Mouse (Mus musculus): Measurements from ENCODE around the gene Rfx1. TPM values are rescaled to one million over a fixed set of nuclear protein-coding genes. Genes with fewer than 3 reads are reported as not detected.

Rfx1 gene
- polyA plus RNA-seq, 1 experiment from 2014 or later, result 7.5 TPM

DNA sequence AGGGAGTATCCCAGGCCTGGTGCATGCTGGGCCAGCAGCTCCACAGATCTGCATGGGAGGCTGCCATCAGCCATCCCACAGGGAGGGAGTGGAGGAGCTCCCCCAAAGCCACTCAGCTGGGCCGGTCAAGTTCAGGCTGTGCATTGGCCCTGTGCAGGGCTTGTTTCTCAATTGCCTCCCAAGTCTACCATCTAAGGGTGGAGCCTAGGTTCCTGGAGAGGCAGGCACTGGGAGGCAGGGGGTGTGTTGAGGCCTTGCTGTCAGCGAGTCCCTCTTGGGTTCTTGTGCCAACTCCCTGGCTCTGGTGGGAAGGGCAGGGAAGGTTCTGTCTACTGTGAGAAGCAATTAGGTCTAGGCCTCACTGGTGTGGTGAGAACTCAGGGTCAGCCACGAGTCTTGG is 5.3 kb downstream of the Rfx1 start:
- H3K9me3 ChIP-seq (replicated peaks; ENCODE audit: control insufficient read depth, low read length), result no peaks in the 10 kb centered on the region
- no peak overlapping the region for H3K4me2 ChIP-seq
- WGBS (ENCODE audit: insufficient replicate concordance), result 63% methylated on average over 3 of the region's 3 CpGs
- H3K9ac ChIP-seq (ENCODE audit: low read depth, low read length), result no peak overlapping the region
- H3K27ac ChIP-seq (ENCODE audit: low read depth, low read length), result no peak overlapping the region
- H3K27me3 ChIP-seq (ENCODE audit: control insufficient read depth, insufficient read depth, low read length), result no peaks in the 10 kb centered on the region
- ATAC-seq (replicated peaks; ENCODE audit: insufficient number of reproducible peaks, low FRiP score, low TSS enrichment), result no peak
- H3K4me3 ChIP-seq (ENCODE audit: low read depth, low read length), result no peak overlapping the region
- H3K4me1 ChIP-seq (ENCODE audit: control insufficient read depth, insufficient read depth, low read length), result peaks cover 31% of the 10 kb centered on the region
- H3K36me3 ChIP-seq (ENCODE audit: control insufficient read depth, insufficient read depth, low read length), result no peaks in the 10 kb centered on the region

DNA sequence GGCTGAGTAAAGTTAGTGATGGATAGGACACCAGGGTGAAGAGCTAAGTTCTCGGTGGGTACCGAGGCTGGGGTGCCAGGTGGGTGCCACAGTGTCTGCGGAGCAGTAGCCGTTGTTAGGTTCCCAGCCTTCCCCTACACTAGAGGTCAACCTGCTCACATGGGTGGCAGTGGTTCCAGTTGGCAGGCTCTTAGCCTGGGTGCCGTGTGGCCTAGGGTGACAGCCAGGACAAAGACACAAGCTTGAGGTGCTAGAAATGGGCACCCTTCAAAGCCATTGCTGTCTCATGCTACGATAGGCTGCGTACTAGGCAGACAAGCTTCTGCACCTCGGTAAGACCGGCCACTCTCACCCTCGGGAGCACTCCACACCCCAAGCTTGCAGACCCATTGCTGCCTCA is 5.7 kb downstream of the Rfx1 start:
- WGBS (ENCODE audit: insufficient replicate concordance), result 85% methylated on average over 10 of the region's 10 CpGs
- no peak overlapping the region for H3K27ac ChIP-seq (ENCODE audit: low read depth, low read length)
- no peak for ATAC-seq (replicated peaks; ENCODE audit: insufficient number of reproducible peaks, low FRiP score, low TSS enrichment)

GRCm38 (mm10) chr8:84073230-84073976 is 6.8 kb downstream of the Rfx1 start:
- Histone ChIP-seq H3K36me3 (ENCODE audit: control insufficient read depth, insufficient read depth, low read length) (no peaks in the 10 kb centered on the region), H3K4me1 (ENCODE audit: control insufficient read depth, insufficient read depth, low read length) (peaks cover 22% of the 10 kb centered on the region), H3K9me3 (replicated peaks; ENCODE audit: control insufficient read depth, low read length) (no peaks in the 10 kb centered on the region), H3K4me3 (ENCODE audit: low read depth, low read length) (no peak overlapping the region), H3K9ac (ENCODE audit: low read depth, low read length) (no peak overlapping the region), H3K4me2 (no peak overlapping the region), H3K27me3 (ENCODE audit: control insufficient read depth, insufficient read depth, low read length) (no peaks in the 10 kb centered on the region), H3K27ac (ENCODE audit: low read depth, low read length) (no peak overlapping the region)
- ATAC-seq (replicated peaks; ENCODE audit: insufficient number of reproducible peaks, low FRiP score, low TSS enrichment), result no peak
- 75% methylated on average over 10 of the region's 10 CpGs for WGBS (ENCODE audit: insufficient replicate concordance)

More for the DNA sequence above, 5.7 kb downstream of the Rfx1 start:
- no peak overlapping the region for H3K4me3 ChIP-seq (ENCODE audit: low read depth, low read length)
- peaks cover 31% of the 10 kb centered on the region for H3K4me1 ChIP-seq (ENCODE audit: control insufficient read depth, insufficient read depth, low read length)
- H3K9ac ChIP-seq (ENCODE audit: low read depth, low read length), result no peak overlapping the region
- H3K27me3 ChIP-seq (ENCODE audit: control insufficient read depth, insufficient read depth, low read length), result no peaks in the 10 kb centered on the region
- H3K9me3 ChIP-seq (replicated peaks; ENCODE audit: control insufficient read depth, low read length), result no peaks in the 10 kb centered on the region
- H3K36me3 ChIP-seq (ENCODE audit: control insufficient read depth, insufficient read depth, low read length), result no peaks in the 10 kb centered on the region
- no peak overlapping the region for H3K4me2 ChIP-seq

GRCm38 (mm10) chr8:84076412-84076811 is 9.8 kb downstream of the Rfx1 start:
- Histone ChIP-seq H3K4me1 (ENCODE audit: control insufficient read depth, insufficient read depth, low read length) (peaks cover 10% of the 10 kb centered on the region), H3K4me2 (no peak overlapping the region), H3K4me3 (ENCODE audit: low read depth, low read length) (no peak overlapping the region), H3K27ac (ENCODE audit: low read depth, low read length) (no peak overlapping the region), H3K9me3 (replicated peaks; ENCODE audit: control insufficient read depth, low read length) (no peaks in the 10 kb centered on the region), H3K27me3 (ENCODE audit: control insufficient read depth, insufficient read depth, low read length) (no peaks in the 10 kb centered on the region), H3K9ac (ENCODE audit: low read depth, low read length) (no peak overlapping the region), H3K36me3 (ENCODE audit: control insufficient read depth, insufficient read depth, low read length) (peaks cover 10% of the 10 kb centered on the region)
- 79% methylated on average over 1 of the region's 1 CpGs for WGBS (ENCODE audit: insufficient replicate concordance)
- ATAC-seq (replicated peaks; ENCODE audit: insufficient number of reproducible peaks, low FRiP score, low TSS enrichment), result no peak

- Histone ChIP-seq H3K27ac (ENCODE audit: low read depth, low read length) (no peak overlapping the region), H3K4me2 (no peak overlapping the region), H3K36me3 (ENCODE audit: control insufficient read depth, insufficient read depth, low read length) (peaks cover 10% of the 10 kb centered on the region), H3K9me3 (replicated peaks; ENCODE audit: control insufficient read depth, low read length) (no peaks in the 10 kb centered on the region), H3K4me3 (ENCODE audit: low read depth, low read length) (no peak overlapping the region), H3K27me3 (ENCODE audit: control insufficient read depth, insufficient read depth, low read length) (no peaks in the 10 kb centered on the region), H3K4me1 (ENCODE audit: control insufficient read depth, insufficient read depth, low read length) (peaks cover 7% of the 10 kb centered on the region), H3K9ac (ENCODE audit: low read depth, low read length) (no peak overlapping the region)
- ATAC-seq (replicated peaks; ENCODE audit: insufficient number of reproducible peaks, low FRiP score, low TSS enrichment), result no peak
- WGBS (ENCODE audit: insufficient replicate concordance), result 82% methylated on average over 3 of the region's 3 CpGs
These were observed 10.2 kb downstream of the Rfx1 start for GRCm38 (mm10) chr8:84076849-84077248.

GRCm38 (mm10) chr8:84079206-84079605 is 12.6 kb downstream of the Rfx1 start:
- Histone ChIP-seq H3K27ac (ENCODE audit: low read depth, low read length) (no peak overlapping the region), H3K9ac (ENCODE audit: low read depth, low read length) (no peak overlapping the region), H3K9me3 (replicated peaks; ENCODE audit: control insufficient read depth, low read length) (no peaks in the 10 kb centered on the region), H3K4me3 (ENCODE audit: low read depth, low read length) (no peak overlapping the region), H3K36me3 (ENCODE audit: control insufficient read depth, insufficient read depth, low read length) (peaks cover 23% of the 10 kb centered on the region), H3K4me2 (no peak overlapping the region), H3K4me1 (ENCODE audit: control insufficient read depth, insufficient read depth, low read length) (peaks cover 7% of the 10 kb centered on the region), H3K27me3 (ENCODE audit: control insufficient read depth, insufficient read depth, low read length) (no peaks in the 10 kb centered on the region)
- WGBS (ENCODE audit: insufficient replicate concordance), result 63% methylated on average over 5 of the region's 5 CpGs
- ATAC-seq (replicated peaks; ENCODE audit: insufficient number of reproducible peaks, low FRiP score, low TSS enrichment), result no peak

- WGBS (ENCODE audit: insufficient replicate concordance), result 35% methylated on average over 8 of the region's 8 CpGs
These were observed 17.2 kb downstream of the Rfx1 start for GRCm38 (mm10) chr8:84083829-84084241.

DNA sequence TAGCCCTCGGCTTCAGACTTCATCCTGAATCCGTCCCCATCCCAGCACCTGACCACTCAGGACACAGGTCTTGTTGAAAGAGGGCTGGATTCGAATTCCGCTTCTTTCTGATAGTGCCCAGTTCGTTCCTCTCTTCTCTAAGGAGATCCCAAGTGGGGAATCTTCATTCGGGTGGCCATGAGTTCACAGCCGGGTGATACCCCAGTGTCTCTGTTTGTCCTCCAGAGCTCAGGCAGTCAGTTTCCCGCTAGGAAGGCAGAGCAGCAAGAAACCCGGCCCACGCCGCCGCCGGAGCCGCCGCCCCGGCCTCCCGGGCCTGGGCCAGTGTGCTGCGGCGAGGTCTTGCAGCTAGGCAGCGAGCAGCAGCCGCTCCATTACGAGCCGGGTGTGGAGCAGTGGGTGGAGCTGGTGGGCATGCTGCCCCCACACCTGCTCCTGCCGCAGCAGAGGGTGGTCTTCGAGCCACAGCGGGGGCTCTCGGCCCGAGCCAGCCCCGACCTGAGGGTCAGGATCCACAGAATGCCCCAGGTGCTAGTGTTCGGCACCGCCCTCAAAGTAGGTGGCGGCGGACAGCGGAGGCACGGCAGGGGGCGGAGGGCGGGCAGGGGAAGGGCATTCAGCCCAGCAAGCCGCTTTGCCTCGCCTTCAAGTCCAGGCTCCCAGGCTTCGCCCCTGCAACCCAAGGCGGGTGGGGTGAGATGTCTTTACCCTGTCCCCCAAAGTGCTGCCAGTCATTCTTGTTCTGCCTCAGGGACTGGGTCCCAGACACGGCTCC is 17.9 kb downstream of the Rfx1 start:
- 0 out of 2 replicates have a peak overlapping the region, but pooled peaks have one; percentile 24 for H3K9ac ChIP-seq (ENCODE audit: low read depth, low read length)
- H3K36me3 ChIP-seq (ENCODE audit: control insufficient read depth, insufficient read depth, low read length), result peaks cover 32% of the 10 kb centered on the region
- 49% methylated on average over 42 of the region's 42 CpGs for WGBS (ENCODE audit: insufficient replicate concordance)
- no peaks in the 10 kb centered on the region for H3K27me3 ChIP-seq (ENCODE audit: control insufficient read depth, insufficient read depth, low read length)
- no peak for ATAC-seq (replicated peaks; ENCODE audit: insufficient number of reproducible peaks, low FRiP score, low TSS enrichment)
- no peak overlapping the region for H3K4me3 ChIP-seq (ENCODE audit: low read depth, low read length)
- no peaks in the 10 kb centered on the region for H3K9me3 ChIP-seq (replicated peaks; ENCODE audit: control insufficient read depth, low read length)
- H3K27ac ChIP-seq (ENCODE audit: low read depth, low read length), result no peak overlapping the region
- H3K4me2 ChIP-seq, result peak overlapping the region; percentile 39
- H3K4me1 ChIP-seq (ENCODE audit: control insufficient read depth, insufficient read depth, low read length), result no peaks in the 10 kb centered on the region

More at GRCm38 (mm10) chr8:84083829-84084241, 17.2 kb downstream of the Rfx1 start:
- no peaks in the 10 kb centered on the region for H3K27me3 ChIP-seq (ENCODE audit: control insufficient read depth, insufficient read depth, low read length)
- H3K9me3 ChIP-seq (replicated peaks; ENCODE audit: control insufficient read depth, low read length), result no peaks in the 10 kb centered on the region
- H3K4me2 ChIP-seq, result no peak overlapping the region
- H3K27ac ChIP-seq (ENCODE audit: low read depth, low read length), result no peak overlapping the region
- ATAC-seq (replicated peaks; ENCODE audit: insufficient number of reproducible peaks, low FRiP score, low TSS enrichment), result no peak
- no peak overlapping the region for H3K4me3 ChIP-seq (ENCODE audit: low read depth, low read length)
- no peak overlapping the region for H3K9ac ChIP-seq (ENCODE audit: low read depth, low read length)
- H3K4me1 ChIP-seq (ENCODE audit: control insufficient read depth, insufficient read depth, low read length), result peaks cover 4% of the 10 kb centered on the region
- peaks cover 32% of the 10 kb centered on the region for H3K36me3 ChIP-seq (ENCODE audit: control insufficient read depth, insufficient read depth, low read length)

All from heart, embryonic 11.5 days (tissue).